Mouse (Mus musculus): ENCODE data around the gene Gm4131.
A peak's percentile ranks its signal among the peaks of the same experiment; 100 is the strongest.

Gm4131 gene

GRCm38 (mm10) chr14:62457420-62458181 is 109.1 kb downstream of the Gm4131 start:
- DNase-seq (ENCODE audit: low spot score), result peak; percentile 73

- no peak for DNase-seq (ENCODE audit: low spot score)
Observed at GRCm38 (mm10) chr14:62456239-62456747, 110.4 kb downstream of the Gm4131 start, which contains the start of gene Gucy1b2. TSS of gene Gucy1b2 (minus strand) at chr14:62456289.

- no peak for DNase-seq (ENCODE audit: low spot score)
Observed at GRCm38 (mm10) chr14:62455570-62455879, 111.2 kb downstream of the Gm4131 start.

DNA sequence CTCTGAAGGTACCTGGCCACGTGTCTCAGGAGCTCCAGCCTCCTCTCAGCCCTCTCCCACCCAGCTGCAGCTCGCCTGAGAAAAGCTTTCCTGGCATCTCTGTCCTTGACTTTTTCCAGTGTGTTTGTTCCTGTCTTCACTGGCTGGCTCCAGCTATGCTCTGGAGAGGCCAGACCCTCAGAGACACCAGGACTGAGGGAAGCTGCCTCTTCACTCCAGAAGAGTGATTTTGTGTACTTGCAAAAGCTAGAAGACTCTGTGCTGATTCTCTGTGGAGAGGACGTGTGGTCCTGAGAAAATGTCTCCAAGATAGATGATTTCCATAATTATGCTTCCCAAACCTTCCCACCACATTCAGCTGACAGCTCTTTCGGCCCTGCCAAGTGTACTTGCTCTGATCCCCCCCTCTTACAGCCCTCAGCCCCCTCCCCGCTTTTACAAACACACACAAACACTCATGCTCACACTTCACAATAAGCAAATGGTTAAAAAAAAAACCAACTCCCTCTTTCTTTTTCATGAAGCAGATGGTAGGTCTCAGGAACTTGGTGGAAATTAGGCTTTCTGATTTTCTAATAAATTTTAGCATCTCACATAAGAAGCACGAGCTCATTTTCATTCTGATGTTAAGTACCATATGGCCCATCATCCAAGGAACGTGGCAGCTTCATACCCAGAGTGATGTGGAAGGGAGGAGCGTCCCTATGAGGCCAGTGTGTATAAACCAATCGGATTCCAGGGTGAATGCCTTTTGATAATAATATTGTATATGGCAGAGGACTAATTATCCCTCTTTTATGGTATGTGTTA is 111.8 kb downstream of the Gm4131 start:
- DNase-seq (ENCODE audit: low spot score), result no peak

- no peak for DNase-seq (ENCODE audit: low spot score)
Observed at GRCm38 (mm10) chr14:62454136-62454535, 112.6 kb downstream of the Gm4131 start.

- DNase-seq (ENCODE audit: low spot score), result no peak
Observed at GRCm38 (mm10) chr14:62453276-62453675, 113.4 kb downstream of the Gm4131 start.

- DNase-seq (ENCODE audit: low spot score), result no peak
Observed at GRCm38 (mm10) chr14:62450706-62451105, 116.0 kb downstream of the Gm4131 start.

DNA sequence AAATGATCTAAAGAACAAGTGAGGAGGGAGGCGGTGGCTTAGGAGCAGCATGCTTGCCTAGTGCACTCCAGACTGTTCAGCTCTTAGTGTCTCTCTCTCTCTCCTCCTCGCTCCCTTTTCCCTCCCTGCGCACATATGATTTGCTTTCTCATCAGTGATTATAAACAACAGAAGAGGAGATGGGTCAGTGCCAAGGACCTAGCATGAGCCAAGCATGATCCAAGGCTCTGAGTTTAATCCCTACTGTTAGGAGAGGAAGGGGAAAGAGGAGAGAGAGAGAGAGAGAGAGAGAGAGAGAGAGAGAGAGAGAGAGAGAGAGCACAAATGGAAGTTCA is 119.5 kb downstream of the Gm4131 start:
- DNase-seq (ENCODE audit: low spot score), result no peak

DNA sequence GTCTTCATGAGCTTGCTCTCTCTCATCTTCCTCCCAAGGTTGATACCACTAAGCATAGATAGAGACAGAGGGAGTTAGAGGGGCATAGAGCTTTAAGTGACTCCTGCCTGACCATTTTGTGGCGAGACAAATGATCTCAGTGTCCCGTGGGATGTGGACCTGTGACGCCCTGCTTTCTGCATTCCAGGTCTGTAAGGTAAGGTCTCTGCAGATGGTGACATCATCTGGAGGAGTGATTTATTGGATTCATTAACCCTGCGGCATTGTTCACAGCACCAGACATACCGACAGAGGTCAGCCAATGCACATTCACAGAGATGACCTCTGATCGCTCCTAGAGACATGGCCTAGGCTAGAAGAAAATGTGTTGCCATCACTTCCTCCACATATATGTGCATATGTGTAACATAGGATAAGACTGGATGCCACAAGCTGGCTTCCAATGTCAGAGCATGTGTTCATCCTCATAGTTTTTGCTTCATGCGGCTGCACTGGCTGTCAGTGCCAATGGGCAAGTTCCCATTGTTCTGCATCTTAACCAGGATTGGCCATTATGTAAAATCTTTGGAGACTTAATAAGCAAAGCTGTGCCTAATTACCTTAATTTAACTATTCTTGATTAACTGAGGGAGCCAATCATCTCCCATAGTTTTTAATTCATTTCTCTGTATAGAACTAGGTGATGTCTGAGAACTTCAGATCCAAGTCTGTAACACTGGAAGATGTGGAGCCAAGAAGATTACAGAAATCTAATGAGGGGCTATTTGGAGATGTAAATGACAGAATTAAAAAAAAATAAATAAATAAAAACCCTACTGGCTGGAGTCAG is 120.1 kb downstream of the Gm4131 start:
- no peak for DNase-seq (ENCODE audit: low spot score)

GRCm38 (mm10) chr14:62443840-62444430 is 122.8 kb downstream of the Gm4131 start:
- DNase-seq (ENCODE audit: low spot score), result no peak

- no peak for DNase-seq (ENCODE audit: low spot score)
Observed at GRCm38 (mm10) chr14:62442971-62443370, 123.8 kb downstream of the Gm4131 start.

- no peak for DNase-seq (ENCODE audit: low spot score)
Observed at GRCm38 (mm10) chr14:62440036-62440435, 126.7 kb downstream of the Gm4131 start.

DNA sequence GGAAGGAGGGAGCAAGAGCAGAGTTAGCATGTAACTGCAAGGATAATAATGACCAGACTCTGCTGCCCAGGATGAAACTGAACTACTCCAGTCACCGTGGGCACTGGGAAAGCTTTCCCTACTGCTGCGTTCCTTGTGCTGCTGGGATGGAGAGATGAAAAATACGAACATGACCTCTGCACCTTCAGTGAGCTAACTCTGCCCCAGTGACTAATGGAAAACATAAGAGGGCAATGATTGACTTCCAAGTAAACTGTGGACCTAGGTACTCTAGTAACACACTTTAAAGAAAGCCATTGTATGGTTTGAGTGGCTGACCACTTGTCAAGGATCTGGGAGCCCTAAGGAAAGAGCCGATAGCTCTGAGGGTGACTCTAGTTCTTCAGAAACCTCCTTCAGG is 128.5 kb downstream of the Gm4131 start:
- DNase-seq (ENCODE audit: low spot score), result no peak

DNA sequence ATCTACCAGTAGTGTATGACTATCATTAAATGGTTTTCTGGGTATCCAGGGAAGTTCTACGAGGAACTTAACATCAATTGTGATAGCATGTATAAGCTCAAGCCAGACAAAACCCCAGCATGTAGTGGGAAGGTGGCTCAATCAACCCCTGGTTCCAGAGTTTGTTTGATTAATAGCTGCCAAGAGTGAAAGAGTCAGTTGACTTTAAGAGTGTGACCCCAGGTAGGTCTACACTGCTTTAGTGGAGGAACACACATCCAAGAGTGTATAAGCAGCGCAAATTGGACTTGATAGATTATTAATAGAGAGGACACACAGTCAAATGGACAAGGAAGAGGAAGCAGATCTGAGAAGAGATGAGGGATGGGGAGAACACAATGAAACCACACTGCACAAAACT is 128.9 kb downstream of the Gm4131 start:
- DNase-seq (ENCODE audit: low spot score), result no peak

GRCm38 (mm10) chr14:62425277-62425691 is 141.4 kb downstream of the Gm4131 start:
- no peak for DNase-seq (ENCODE audit: low spot score)

GRCm38 (mm10) chr14:62422265-62422664 is 144.5 kb downstream of the Gm4131 start:
- no peak for DNase-seq (ENCODE audit: low spot score)

DNA sequence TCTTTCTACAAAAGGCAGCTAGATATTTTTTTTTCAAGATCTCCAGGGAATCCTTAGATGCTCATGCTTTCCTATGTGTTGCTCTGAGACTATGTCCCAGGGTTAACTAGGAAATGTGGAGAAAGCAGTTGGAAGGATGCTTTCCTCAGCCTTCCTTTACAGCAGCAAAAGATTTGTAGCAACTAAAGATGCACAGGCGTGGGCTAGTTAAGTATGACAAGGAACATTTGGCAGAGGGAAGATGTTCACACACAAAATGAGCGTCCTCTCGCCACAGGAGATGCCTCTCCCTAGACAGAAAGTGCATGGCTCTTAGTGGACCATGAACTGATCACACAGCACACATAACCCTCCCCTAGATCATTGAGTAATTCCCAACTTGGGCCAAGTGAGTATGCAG is 149.2 kb downstream of the Gm4131 start:
- DNase-seq (ENCODE audit: low spot score), result no peak

GRCm38 (mm10) chr14:62416742-62417134 is 150.0 kb downstream of the Gm4131 start:
- DNase-seq (ENCODE audit: low spot score), result peak; percentile 16

DNA sequence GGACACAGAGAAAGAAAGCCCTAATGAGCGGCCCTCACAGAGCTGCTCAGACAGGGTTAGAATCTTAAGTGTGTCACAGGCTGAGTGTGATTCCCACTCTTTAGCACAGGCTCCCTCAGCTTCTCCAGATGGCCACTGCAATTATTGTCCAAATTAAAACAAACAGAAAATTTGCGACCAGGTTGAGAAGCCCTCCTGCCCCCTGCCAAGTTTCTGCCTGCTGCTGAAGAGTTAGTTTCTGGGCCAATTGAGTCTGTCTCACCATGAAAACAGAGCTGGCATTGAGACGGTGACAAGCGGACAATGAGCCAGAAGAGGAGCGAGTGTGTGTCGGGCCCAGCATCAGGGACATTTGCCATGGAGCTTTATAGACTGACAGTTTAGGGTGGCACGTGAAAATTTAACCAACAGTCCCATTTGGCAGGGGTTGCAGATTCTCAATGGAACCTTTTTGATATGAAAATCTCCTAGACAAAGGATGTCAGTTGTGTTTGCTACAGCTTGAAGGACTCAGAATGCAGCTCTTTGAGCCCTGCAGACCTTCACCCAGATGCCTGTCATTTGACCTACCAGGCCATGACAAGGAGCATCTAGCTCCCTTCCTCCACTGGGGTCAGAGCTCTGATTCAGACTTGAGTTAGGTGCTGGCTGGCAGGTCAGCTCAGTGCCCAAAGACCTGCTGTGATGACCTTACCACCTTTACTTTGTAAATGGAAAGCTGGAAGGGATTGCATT is 150.5 kb downstream of the Gm4131 start:
- peak; percentile 8 for DNase-seq (ENCODE audit: low spot score)

Data from left cerebral cortex, adult 11 months (tissue).